Mouse (Mus musculus) heart, adult 2 months (tissue): ENCODE measurements around the gene Agtpbp1.

Experiments used
- CTCF ChIP-seq: fragments of 200-600 bp; IDR thresholded peaks from 2 replicates; pipeline ENCODE4 v1.8.1; 2022; ENCODE audit warnings: antibody characterized with exemption, mild to moderate bottlenecking, moderate library complexity
- EP300 ChIP-seq: fragments of 200-500 bp; IDR thresholded peaks from 2 replicates; pipeline ENCODE4 v1.6.1; 2011; ENCODE audit warnings: low read depth, low read length, control low read depth; ENCODE audit not compliant: insufficient read depth
- POLR2A ChIP-seq: fragments of 200-500 bp; IDR thresholded peaks from 2 replicates; pipeline ENCODE4 v1.6.1; 2011; ENCODE audit warnings: mild to moderate bottlenecking, low read depth, low read length, control low read depth; ENCODE audit not compliant: insufficient read depth

GRCm38 (mm10) chr13:59613868-59614267 is 28.8 kb upstream of the Agtpbp1 start:
- no peak for TF ChIP-seq POLR2A
- no peak for TF ChIP-seq CTCF
- no peak for TF ChIP-seq EP300
